Mouse (Mus musculus) layer of hippocampus, postnatal 14 days (tissue): ENCODE data around the gene Ctu2. TPM values are rescaled to one million over a fixed set of nuclear protein-coding genes. Genes with fewer than 3 reads are reported as not detected.

Source experiments
- microRNA-seq, 2 experiments: library from miRNA; unstranded; fragments of <30 nt; microRNA quantifications; one replicate each; pipeline ENCODE4 v1.2.0; 2021
- total RNA-seq, 2 experiments: library from RNA; stranded (reverse); gene quantifications; 2 replicates each; pipeline ENCODE4 v1.2.3; 2021

Ctu2 gene
- total RNA-seq, 2 experiments from 2014 or later, result 27.6 to 28.9 TPM

Small RNAs within 50 kb of the gene (microRNA-seq; reads per million reads assigned to microRNA genes)
- gene Gm24366, result 0 reads per million in 2 experiments

Other genes starting within 250 kb of the Ctu2 start
- gene Zfpm1, start 194.0 kb upstream of the Ctu2 start, total RNA-seq, result 10 to 100 TPM; 28.3 to 31.7 TPM
- under 1 TPM; 0.76 to 0.81 TPM for gene Trhr2, start 115.4 kb upstream of the Ctu2 start, total RNA-seq
- gene Zc3h18, start 99.5 kb upstream of the Ctu2 start, total RNA-seq, result 10 to 100 TPM; 35.4 to 39.2 TPM
- not detected for gene Il17c, start 54.1 kb upstream of the Ctu2 start, total RNA-seq
- 10 to 100 TPM in 1 of 2 experiments, 1 to 10 TPM in 1; 8.9 to 14.5 TPM for gene Cyba, start 43.2 kb upstream of the Ctu2 start, total RNA-seq
- gene Mvd, start 32.7 kb upstream of the Ctu2 start, total RNA-seq, result 10 to 100 TPM; 38.8 to 45.5 TPM
- gene Snai3, start 15.4 kb upstream of the Ctu2 start, total RNA-seq, result not detected
- gene Rnf166, start 79 bp upstream of the Ctu2 start, total RNA-seq, result 10 to 100 TPM; 20.0 to 23.3 TPM
- 1 to 10 TPM; 5.1 to 6.5 TPM for gene Piezo1, start 75.2 kb downstream of the Ctu2 start, total RNA-seq
- 1 to 10 TPM; 2.0 to 2.9 TPM for gene Cdt1, start 91.9 kb downstream of the Ctu2 start, total RNA-seq
- 10 to 100 TPM; 74.0 to 82.4 TPM for gene Aprt, start 100.8 kb downstream of the Ctu2 start, total RNA-seq
- 10 to 100 TPM; 10.9 to 11.0 TPM for gene Galns, start 135.3 kb downstream of the Ctu2 start, total RNA-seq
- 10 to 100 TPM; 75.0 to 78.4 TPM for gene Trappc2l, start 135.5 kb downstream of the Ctu2 start, total RNA-seq
- gene Pabpn1l, start 146.6 kb downstream of the Ctu2 start, total RNA-seq, result not detected
- gene Cbfa2t3, start 223.0 kb downstream of the Ctu2 start, total RNA-seq, result 10 to 100 TPM; 25.1 to 28.7 TPM